Mouse (Mus musculus) ES-Bruce4 (cell line): Measurements from ENCODE around the gene Cox11.

Experiments
- CTCF ChIP-seq: IDR thresholded peaks from one replicate; pipeline ENCODE4 v1.8.1; 2011; ENCODE audit warnings: low read depth, low read length
- EP300 ChIP-seq: IDR thresholded peaks from 2 replicates; pipeline ENCODE4 v1.6.1; 2011; ENCODE audit warnings: low read depth, low read length; ENCODE audit not compliant: insufficient read depth
- POLR2A ChIP-seq: IDR thresholded peaks from one replicate; pipeline ENCODE4 v1.8.1; 2011; ENCODE audit warnings: low read length; ENCODE audit not compliant: insufficient read depth

GRCm38 (mm10) chr11:90625174-90625573 is 12.8 kb upstream of the Cox11 start:
- TF ChIP-seq CTCF (no peak), EP300 (no peak), POLR2A (no peak)
